Mouse (Mus musculus): Measurements from ENCODE around the gene Rrp1b.

GRCm38 (mm10) chr17:32097676-32098075 lies 61.8 kb downstream of the Rrp1b start:
- TF ChIP-seq POLR2A (IDR thresholded peaks at IDR 0.05; ENCODE audit: insufficient read depth, low read depth, low read length) (no peak), CTCF (IDR thresholded peaks at IDR 0.05; ENCODE audit: insufficient read depth, low read depth, low read length) (no peak)

All from olfactory bulb, adult 2 months (tissue).